Mouse (Mus musculus): Measurements from ENCODE around the gene Ptpn11. TPM values are rescaled to one million over a fixed set of nuclear protein-coding genes. Genes with fewer than 3 reads are reported as not detected.

Ptpn11 gene
- polyA plus RNA-seq, 1 experiment from 2014 or later, result 25.4 TPM

DNA sequence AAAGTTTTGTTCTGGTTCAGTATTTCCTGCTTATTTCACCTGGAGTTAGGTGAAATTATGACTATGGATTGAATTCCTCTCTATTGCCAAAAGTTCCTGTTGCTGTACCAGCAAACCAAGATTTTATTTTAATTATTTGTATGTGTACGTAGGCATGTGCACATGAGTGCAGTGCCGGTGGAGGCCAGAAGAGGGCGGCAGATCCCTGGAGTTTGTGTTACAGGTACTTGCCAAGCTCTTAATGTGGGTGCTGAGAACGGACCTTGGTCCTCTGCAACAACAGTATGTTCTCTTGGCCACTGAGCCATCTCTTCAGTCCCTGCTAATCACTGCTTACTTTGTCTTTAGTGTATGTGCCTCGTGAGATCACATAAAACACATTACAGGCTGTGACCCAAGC is 109.4 kb downstream of the Ptpn11 start:
- no peaks in the 10 kb centered on the region for H3K4me1 ChIP-seq
- H3K27ac ChIP-seq (replicated peaks), result no peak overlapping the region
- 77% methylated on average over 5 of the region's 5 CpGs for WGBS

More for the DNA sequence above, 109.4 kb downstream of the Ptpn11 start:
- no peak for DNase-seq (ENCODE audit: low spot score)
- Histone ChIP-seq H3K9me3 (peaks cover 4% of the 10 kb centered on the region; the same call in 1 of the 2 replicates), H3K27me3 (replicated peaks; ENCODE audit: low read depth, poor library complexity, severe bottlenecking) (no peaks in the 10 kb centered on the region), H3K4me3 (no peak overlapping the region), H3K36me3 (replicated peaks) (no peaks in the 10 kb centered on the region)

Other genes starting within 250 kb of the Ptpn11 start
- gene Rph3a, start 181.3 kb downstream of the Ptpn11 start, polyA plus RNA-seq (2016; fragmentation: Nextera tagmentation; extraction: Ambion mirVana), result 0.14 and 0.20 TPM in 2 replicates
- gene Rpl6, start 13.1 kb upstream of the Ptpn11 start, polyA plus RNA-seq (2016; fragmentation: Nextera tagmentation; extraction: Ambion mirVana), result 686 and 696 TPM in 2 replicates
- gene Hectd4, start 28.8 kb upstream of the Ptpn11 start, polyA plus RNA-seq (2016; fragmentation: Nextera tagmentation; extraction: Ambion mirVana), result 4.4 and 5.0 TPM in 2 replicates
- 74.1 and 74.8 TPM in 2 replicates for gene Trafd1, start 194.2 kb upstream of the Ptpn11 start, polyA plus RNA-seq (2016; fragmentation: Nextera tagmentation; extraction: Ambion mirVana)
- 49.4 and 53.7 TPM in 2 replicates for gene Naa25, start 206.5 kb upstream of the Ptpn11 start, polyA plus RNA-seq (2016; fragmentation: Nextera tagmentation; extraction: Ambion mirVana)

Data from embryonic facial prominence, embryonic 10.5 days (tissue).